Mouse (Mus musculus): ENCODE data around the gene Tmem88.
A peak's percentile ranks its signal among the peaks of the same experiment; 100 is the strongest.

The Tmem88 gene

GRCm38 (mm10) chr11:69416509-69416908, 18.5 kb upstream of the Tmem88 start:
- no peak for DNase-seq (ENCODE audit: low spot score)

GRCm38 (mm10) chr11:69415668-69416451, 17.8 kb upstream of the Tmem88 start:
- DNase-seq (ENCODE audit: low spot score) = no peak

GRCm38 (mm10) chr11:69415327-69415667, 17.3 kb upstream of the Tmem88 start:
- DNase-seq (ENCODE audit: low spot score) = no peak

- no peak for DNase-seq (ENCODE audit: low spot score)
Measured at GRCm38 (mm10) chr11:69414421-69415326, 16.6 kb upstream of the Tmem88 start.

GRCm38 (mm10) chr11:69413221-69414181, 15.5 kb upstream of the Tmem88 start, which contains the start of gene Kdm6b:
TSS of gene Kdm6b (minus strand) at chr11:69413675.
- DNase-seq (ENCODE audit: low spot score) = no peak

- DNase-seq (ENCODE audit: low spot score) = no peak
Measured at GRCm38 (mm10) chr11:69412548-69412947, 14.5 kb upstream of the Tmem88 start.

- no peak for DNase-seq (ENCODE audit: low spot score)
Measured at GRCm38 (mm10) chr11:69411538-69412203, 13.6 kb upstream of the Tmem88 start.

- DNase-seq (ENCODE audit: low spot score) = peak; percentile 95
Measured at GRCm38 (mm10) chr11:69411073-69411535, 13.1 kb upstream of the Tmem88 start.

- no peak for DNase-seq (ENCODE audit: low spot score)
Measured at GRCm38 (mm10) chr11:69410310-69411072, 12.5 kb upstream of the Tmem88 start.

GRCm38 (mm10) chr11:69410045-69410309, 11.9 kb upstream of the Tmem88 start:
- DNase-seq (ENCODE audit: low spot score) = no peak

- DNase-seq (ENCODE audit: low spot score) = peak; percentile 71
Measured at GRCm38 (mm10) chr11:69409378-69410044, 11.5 kb upstream of the Tmem88 start.

- no peak for DNase-seq (ENCODE audit: low spot score)
Measured at GRCm38 (mm10) chr11:69408541-69409377, 10.7 kb upstream of the Tmem88 start.

GRCm38 (mm10) chr11:69407724-69408004, 9.6 kb upstream of the Tmem88 start:
- no peak for DNase-seq (ENCODE audit: low spot score)

- no peak for DNase-seq (ENCODE audit: low spot score)
Measured at GRCm38 (mm10) chr11:69406867-69407723, 9.1 kb upstream of the Tmem88 start.

- no peak for DNase-seq (ENCODE audit: low spot score)
Measured at GRCm38 (mm10) chr11:69406282-69406681, 8.2 kb upstream of the Tmem88 start.

GRCm38 (mm10) chr11:69405397-69406200, 7.6 kb upstream of the Tmem88 start:
- no peak for DNase-seq (ENCODE audit: low spot score)

GRCm38 (mm10) chr11:69404595-69405396, 6.8 kb upstream of the Tmem88 start:
- DNase-seq (ENCODE audit: low spot score) = no peak

Data from ovary, postnatal 14 days (tissue).